In genomic region chr1:130789512-130790451, GRCm38 (mm10) we compare ENCODE assay signal across 11 mouse cellular contexts. TPM values are rescaled to one million over a fixed set of nuclear protein-coding genes. Genes with fewer than 3 reads are reported as not detected.
A peak's percentile ranks its signal among the peaks of the same experiment; 100 is the strongest.
DNase-seq lines count a peak whose midpoint lies in the region; ATAC-seq and TF ChIP-seq lines count a peak whose summit lies in the region.
"Had no signal": no experiment of that assay in that cellular context is flagged by ENCODE, and none has a peak within 500 bp of the region (broad histone marks: within the 10 kb centered on the region; RNA-seq: fewer than 3 reads in every experiment).

No protein-coding gene starts in this region.

- no peak overlapping the region for H3K4me2 ChIP-seq in kidney, embryonic 15.5 days
- no peak overlapping the region for H3K4me2 ChIP-seq in hindbrain, embryonic 14.5 days (replicated peaks)
- H3K4me2 ChIP-seq in midbrain, embryonic 14.5 days (ENCODE audit: low read length): no peak overlapping the region
- no peak overlapping the region for H3K4me2 ChIP-seq in kidney, embryonic 16.5 days (replicated peaks; ENCODE audit: low read depth, low read length)

- no peak overlapping the region for H3K27ac ChIP-seq in kidney, embryonic 15.5 days
- no peak overlapping the region for H3K27ac ChIP-seq in hindbrain, embryonic 14.5 days
- H3K27ac ChIP-seq in midbrain, embryonic 14.5 days (replicated peaks; ENCODE audit: low read depth, low read length): no peak overlapping the region
- no peak overlapping the region for H3K27ac ChIP-seq in heart, embryonic 10.5 days
- H3K27ac ChIP-seq in kidney, embryonic 16.5 days (ENCODE audit: low read length): no peak overlapping the region

- H3K9me3 ChIP-seq in kidney, embryonic 15.5 days (replicated peaks): no peaks in the 10 kb centered on the region
- H3K9me3 ChIP-seq in hindbrain, embryonic 14.5 days (ENCODE audit: control insufficient read depth, low read length): peaks cover 13% of the 10 kb centered on the region
- H3K9me3 ChIP-seq in midbrain, embryonic 14.5 days (ENCODE audit: control insufficient read depth, low read length): peaks cover 8% of the 10 kb centered on the region
- H3K9me3 ChIP-seq in heart, embryonic 10.5 days: no peaks in the 10 kb centered on the region
- peaks cover 4% of the 10 kb centered on the region for H3K9me3 ChIP-seq in kidney, embryonic 16.5 days (ENCODE audit: low read length)

- no peak for DNase-seq in kidney, adult 8-10 months
- DNase-seq in brain, embryonic 14.5 days (ENCODE audit: low read depth): peak; percentile 52
- no peak for DNase-seq in hindbrain, embryonic 14.5 days (ENCODE audit: low spot score)
- peak; percentile 23 for DNase-seq in midbrain, embryonic 14.5 days
- no peak for DNase-seq in heart, embryonic 10.5 days (ENCODE audit: low spot score)
- DNase-seq: adrenal gland, postnatal 10 days; kidney, adult 9 months; thymus, postnatal 25 days had no signal

- H3K36me3 ChIP-seq in kidney, embryonic 15.5 days: no peaks in the 10 kb centered on the region
- no peaks in the 10 kb centered on the region for H3K36me3 ChIP-seq in hindbrain, embryonic 14.5 days (replicated peaks; ENCODE audit: control insufficient read depth, insufficient read depth)
- no peaks in the 10 kb centered on the region for H3K36me3 ChIP-seq in midbrain, embryonic 14.5 days (ENCODE audit: control insufficient read depth, insufficient read depth, low read length)
- H3K36me3 ChIP-seq in heart, embryonic 10.5 days: no peaks in the 10 kb centered on the region
- H3K36me3 ChIP-seq in kidney, embryonic 16.5 days (ENCODE audit: insufficient read depth, low read length): no peaks in the 10 kb centered on the region

- H3K4me1 ChIP-seq in kidney, embryonic 15.5 days: no peaks in the 10 kb centered on the region
- H3K4me1 ChIP-seq in hindbrain, embryonic 14.5 days (replicated peaks; ENCODE audit: control insufficient read depth, insufficient read depth, low read length): no peaks in the 10 kb centered on the region
- H3K4me1 ChIP-seq in midbrain, embryonic 14.5 days (ENCODE audit: control insufficient read depth, insufficient read depth, low read length): no peaks in the 10 kb centered on the region
- H3K4me1 ChIP-seq in heart, embryonic 10.5 days: 0 out of 2 replicates have a peak, but pooled peaks cover 3% of the 10 kb centered on the region
- no peaks in the 10 kb centered on the region for H3K4me1 ChIP-seq in kidney, embryonic 16.5 days (ENCODE audit: insufficient read depth, low read length)

- 0 out of 2 replicates have a peak, but pooled peaks have one; percentile 29 for ATAC-seq in kidney, embryonic 15.5 days (replicated peaks; ENCODE audit: low FRiP score)
- peak; percentile 43; the same call in 1 of the 2 replicates for ATAC-seq in hindbrain, embryonic 14.5 days (ENCODE audit: low FRiP score)
- ATAC-seq in midbrain, embryonic 14.5 days (ENCODE audit: low FRiP score, low TSS enrichment): peak; percentile 34; the same call in 1 of the 2 replicates
- no peak for ATAC-seq in kidney, embryonic 16.5 days (ENCODE audit: low FRiP score, low TSS enrichment)

- WGBS in kidney, embryonic 15.5 days: 69% methylated on average over 3 of the region's 3 CpGs
- WGBS in hindbrain, embryonic 14.5 days: 54% methylated on average over 3 of the region's 3 CpGs
- WGBS in midbrain, embryonic 14.5 days: 46% methylated on average over 3 of the region's 3 CpGs
- 51% methylated on average over 3 of the region's 3 CpGs for WGBS in heart, embryonic 10.5 days
- 69% methylated on average over 3 of the region's 3 CpGs for WGBS in kidney, embryonic 16.5 days

- no peak overlapping the region for H3K4me3 ChIP-seq in kidney, embryonic 15.5 days (replicated peaks)
- H3K4me3 ChIP-seq in hindbrain, embryonic 14.5 days (replicated peaks; ENCODE audit: low read length): no peak overlapping the region
- H3K4me3 ChIP-seq in midbrain, embryonic 14.5 days (replicated peaks; ENCODE audit: low read depth, low read length): no peak overlapping the region
- no peak overlapping the region for H3K4me3 ChIP-seq in heart, embryonic 10.5 days
- H3K4me3 ChIP-seq in kidney, embryonic 16.5 days (ENCODE audit: low read length): no peak overlapping the region

- H3K27me3 ChIP-seq in kidney, embryonic 15.5 days: no peaks in the 10 kb centered on the region
- no peaks in the 10 kb centered on the region for H3K27me3 ChIP-seq in hindbrain, embryonic 14.5 days (ENCODE audit: control insufficient read depth, insufficient read depth, low read length)
- H3K27me3 ChIP-seq in midbrain, embryonic 14.5 days (ENCODE audit: control insufficient read depth, insufficient read depth, low read length): no peaks in the 10 kb centered on the region
- H3K27me3 ChIP-seq in heart, embryonic 10.5 days (ENCODE audit: insufficient read depth, poor library complexity, severe bottlenecking): 0 out of 2 replicates have a peak, but pooled peaks cover 8% of the 10 kb centered on the region
- no peaks in the 10 kb centered on the region for H3K27me3 ChIP-seq in kidney, embryonic 16.5 days (ENCODE audit: insufficient read depth, low read length)

- no peak overlapping the region for H3K9ac ChIP-seq in kidney, embryonic 15.5 days
- H3K9ac ChIP-seq in hindbrain, embryonic 14.5 days: no peak overlapping the region
- no peak overlapping the region for H3K9ac ChIP-seq in midbrain, embryonic 14.5 days (replicated peaks; ENCODE audit: low read length)
- H3K9ac ChIP-seq in kidney, embryonic 16.5 days (replicated peaks; ENCODE audit: low read length): no peak overlapping the region

- TF ChIP-seq CTCF in brain, embryonic 14.5 days (IDR thresholded peaks at IDR 0.05; ENCODE audit: borderline replicate concordance, extremely low read depth, insufficient read depth, insufficient read length): no peak

- TF ChIP-seq POLR2A in brain, embryonic 14.5 days (IDR thresholded peaks at IDR 0.05; ENCODE audit: borderline replicate concordance, extremely low read depth, insufficient read depth, insufficient read length, poor library complexity, severe bottlenecking): no peak

RNA-seq across cellular contexts. Expression of gene Fcamr, which starts 10.9 kb away (rescaled TPM):
- polyA plus RNA-seq in kidney, embryonic 15.5 days (2015; fragmentation: Nextera tagmentation; extraction: Ambion mirVana): not detected in 2 replicates
- 0.04 and 0.08 TPM in 2 replicates for polyA plus RNA-seq in brain, embryonic 14.5 days (2012; rRNA removed)
- not detected in 2 replicates for polyA plus RNA-seq in hindbrain, embryonic 14.5 days (2014; fragmentation: Nextera tagmentation; extraction: Ambion mirVana)
- not detected in 2 replicates for polyA plus RNA-seq in midbrain, embryonic 14.5 days (2014; fragmentation: Nextera tagmentation; extraction: Ambion mirVana)
- 0.18 TPM in 1 of 2 replicates, not detected in the other for polyA plus RNA-seq in heart, embryonic 10.5 days (2016; fragmentation: Nextera tagmentation; extraction: Ambion mirVana)
- polyA plus RNA-seq in kidney, embryonic 16.5 days (2015; fragmentation: Nextera tagmentation; extraction: Ambion mirVana): not detected in 2 replicates
- polyA plus RNA-seq: limb, embryonic 11.5 days had no signal

RNA-seq across cellular contexts. Expression of gene Pigr, which starts 36.7 kb away (rescaled TPM):
- 0.05 TPM in 1 of 2 replicates, not detected in the other for polyA plus RNA-seq in kidney, embryonic 15.5 days (2015; fragmentation: Nextera tagmentation; extraction: Ambion mirVana)
- polyA plus RNA-seq in brain, embryonic 14.5 days (2012; rRNA removed): 0.03 and 0.16 TPM in 2 replicates
- not detected in 2 replicates for polyA plus RNA-seq in hindbrain, embryonic 14.5 days (2014; fragmentation: Nextera tagmentation; extraction: Ambion mirVana)
- polyA plus RNA-seq in midbrain, embryonic 14.5 days (2014; fragmentation: Nextera tagmentation; extraction: Ambion mirVana): not detected in 2 replicates
- polyA plus RNA-seq in heart, embryonic 10.5 days (2016; fragmentation: Nextera tagmentation; extraction: Ambion mirVana): not detected in 2 replicates
- not detected in 2 replicates for polyA plus RNA-seq in kidney, embryonic 16.5 days (2015; fragmentation: Nextera tagmentation; extraction: Ambion mirVana)
- polyA plus RNA-seq: limb, embryonic 11.5 days had no signal

RNA-seq across cellular contexts. Expression of gene AA986860, which starts 58.0 kb away (rescaled TPM):
- polyA plus RNA-seq in kidney, embryonic 15.5 days (2015; fragmentation: Nextera tagmentation; extraction: Ambion mirVana): 10.7 and 11.6 TPM in 2 replicates
- polyA plus RNA-seq in brain, embryonic 14.5 days (2012; rRNA removed): 0.50 and 0.59 TPM in 2 replicates
- 0.74 and 1.2 TPM in 2 replicates for polyA plus RNA-seq in hindbrain, embryonic 14.5 days (2014; fragmentation: Nextera tagmentation; extraction: Ambion mirVana)
- 0.18 and 0.28 TPM in 2 replicates for polyA plus RNA-seq in midbrain, embryonic 14.5 days (2014; fragmentation: Nextera tagmentation; extraction: Ambion mirVana)
- 0.67 and 1.1 TPM in 2 replicates for polyA plus RNA-seq in heart, embryonic 10.5 days (2016; fragmentation: Nextera tagmentation; extraction: Ambion mirVana)
- 16.1 TPM in 2 replicates for polyA plus RNA-seq in kidney, embryonic 16.5 days (2015; fragmentation: Nextera tagmentation; extraction: Ambion mirVana)

Comparison
In these comparisons a context has a peak if more than half of its experiments do, and no peak if none do; other contexts are left out.
1. DNase-seq: peak in brain, embryonic 14.5 days (single experiment) and midbrain, embryonic 14.5 days (single experiment); none in kidney, adult 8-10 months (0 of 2), hindbrain, embryonic 14.5 days (single experiment) and heart, embryonic 10.5 days (single experiment).